Mouse (Mus musculus): ENCODE results near the gene Cmss1.

GRCm38 (mm10) chr16:57421680-57422417 lies 184.8 kb downstream of the Cmss1 start:
- TF ChIP-seq CTCF (IDR thresholded peaks at IDR 0.05; ENCODE audit: extremely low read depth, insufficient read length, insufficient replicate concordance, low read depth, low read length) (no peak), POLR2A (IDR thresholded peaks at IDR 0.05; ENCODE audit: low read depth, low read length) (no peak)

Measured in small intestine, adult 2 months (tissue).